Mouse (Mus musculus) lung, adult 2 months (tissue): ENCODE measurements around the gene Gpkow. TPM values are rescaled to one million over a fixed set of nuclear protein-coding genes. Genes with fewer than 3 reads are reported as not detected.
A peak's percentile ranks its signal among the peaks of the same experiment; 100 is the strongest.

Experiments
- DNase-seq: peaks from one replicate; pipeline ENCODE4 v3.0.0; 2022
- H3K4me1 ChIP-seq: fragments of 200-500 bp; 2 replicates; pipeline ENCODE4 v1.6.1; 2011; ENCODE audit warnings: low read length; ENCODE audit not compliant: control insufficient read depth, insufficient read depth
- H3K4me3 ChIP-seq: fragments of 200-500 bp; replicated peaks from 2 replicates; pipeline ENCODE3; 2011; ENCODE audit warnings: low read depth, mild to moderate bottlenecking, control low read depth, low read length; ENCODE audit errors: extremely low read depth
- CTCF ChIP-seq: fragments of 200-500 bp; IDR thresholded peaks from 2 replicates; pipeline ENCODE4 v1.5.1; 2011; ENCODE audit warnings: mild to moderate bottlenecking, low read length, control low read depth; ENCODE audit not compliant: insufficient read depth
- POLR2A ChIP-seq: fragments of 200-500 bp; IDR thresholded peaks from 2 replicates; pipeline ENCODE4 v1.6.1; 2011; ENCODE audit warnings: low read depth, mild to moderate bottlenecking, control low read depth, low read length, borderline replicate concordance; ENCODE audit errors: extremely low read depth
- WGBS: fragments of 180-500 bp; shearing (Covaris S2); methylation state at CpG from one replicate; pipeline ENCODE4 v1.1.7; 2018; 5-methylcytosine and 5-hydroxymethylcytosine counted together
- polyA plus RNA-seq: library from polyadenylated mRNA; depleted of rRNA; stranded (reverse); fragments of >200 nt; gene quantifications from 2 replicates; pipeline ENCODE4 v1.2.3, GENCODE M21; 2012

Gpkow gene
- polyA plus RNA-seq, 1 experiment, result 9.4 TPM

- H3K4me1 ChIP-seq, result no peaks in the 10 kb centered on the region; the same call in none of the 2 replicates
- H3K4me3 ChIP-seq, result peak within 1 kb of the TSS; percentile 97
- 27% methylated on average over 22 of the region's 22 CpGs for WGBS
- TF ChIP-seq POLR2A (no peak; the same call in 1 of the 2 replicates), CTCF (no peak)
- DNase-seq, result peak; percentile 81
These were observed 24.8 kb downstream of the Gpkow start, which contains the start of gene Gm45208 for GRCm38 (mm10) chrX:7721514-7722281. Gm45208 (plus strand) TSS chrX:7722245.

GRCm38 (mm10) chrX:7722282-7722611, 25.3 kb downstream of the Gpkow start:
- WGBS, result 29% methylated on average over 11 of the region's 11 CpGs
- H3K4me1 ChIP-seq, result no peaks in the 10 kb centered on the region; the same call in none of the 2 replicates
- DNase-seq, result no peak
- no peak for TF ChIP-seq CTCF
- TF ChIP-seq POLR2A, result 0 out of 2 replicates have a peak, but pooled peaks have one; percentile 56
- peak overlapping the region; percentile 97 for H3K4me3 ChIP-seq

GRCm38 (mm10) chrX:7722691-7723090, 25.8 kb downstream of the Gpkow start:
- no peak for DNase-seq
- no peak for TF ChIP-seq CTCF
- TF ChIP-seq POLR2A, result no peak
- Histone ChIP-seq H3K4me3 (peak overlapping the region; percentile 97), H3K4me1 (no peaks in the 10 kb centered on the region; the same call in none of the 2 replicates)
- WGBS, result 23% methylated on average over 4 of the region's 4 CpGs

GRCm38 (mm10) chrX:7724135-7724534, 27.2 kb downstream of the Gpkow start:
- WGBS, result 76% methylated on average over 7 of the region's 7 CpGs
- Histone ChIP-seq H3K4me3 (no peak overlapping the region), H3K4me1 (no peaks in the 10 kb centered on the region; the same call in none of the 2 replicates)
- TF ChIP-seq CTCF, result no peak
- TF ChIP-seq POLR2A, result no peak
- DNase-seq, result no peak

GRCm38 (mm10) chrX:7725841-7726240, 28.9 kb downstream of the Gpkow start:
- H3K4me3 ChIP-seq, result no peak overlapping the region
- 76% methylated on average over 12 of the region's 12 CpGs for WGBS

GRCm38 (mm10) chrX:7727176-7727575, 30.2 kb downstream of the Gpkow start:
- TF ChIP-seq POLR2A, result no peak
- no peak for TF ChIP-seq CTCF
- no peaks in the 10 kb centered on the region; the same call in 1 of the 2 replicates for H3K4me1 ChIP-seq
- no peak for DNase-seq
- no peak overlapping the region for H3K4me3 ChIP-seq
- 75% methylated on average over 13 of the region's 13 CpGs for WGBS

More at GRCm38 (mm10) chrX:7725841-7726240, 28.9 kb downstream of the Gpkow start:
- no peak for TF ChIP-seq CTCF
- TF ChIP-seq POLR2A, result no peak
- no peak for DNase-seq
- no peaks in the 10 kb centered on the region; the same call in none of the 2 replicates for H3K4me1 ChIP-seq

- Histone ChIP-seq H3K4me3 (peak within 1 kb of the TSS; percentile 57), H3K4me1 (no peaks in the 10 kb centered on the region)
- WGBS, result 25% methylated on average over 42 of the region's 42 CpGs
- DNase-seq, result no peak
- TF ChIP-seq POLR2A (peak; percentile 55; the same call in 1 of the 2 replicates), CTCF (no peak)
These were observed 31.4 kb downstream of the Gpkow start, which contains the start of gene Praf2 for GRCm38 (mm10) chrX:7728215-7728921. Praf2 (plus strand) TSS chrX:7728439.

GRCm38 (mm10) chrX:7728922-7729265, 32.0 kb downstream of the Gpkow start:
- TF ChIP-seq CTCF (no peak), POLR2A (no peak)
- 40% methylated on average over 4 of the region's 4 CpGs for WGBS
- Histone ChIP-seq H3K4me1 (no peaks in the 10 kb centered on the region), H3K4me3 (no peak overlapping the region)
- DNase-seq, result no peak

GRCm38 (mm10) chrX:7733571-7734156, 36.7 kb downstream of the Gpkow start:
- TF ChIP-seq CTCF (peak; percentile 41; the same call in 1 of the 2 replicates), POLR2A (no peak)
- Histone ChIP-seq H3K4me1 (no peaks in the 10 kb centered on the region), H3K4me3 (peak overlapping the region; percentile 25)
- peak; percentile 59 for DNase-seq
- 36% methylated on average over 26 of the region's 26 CpGs for WGBS
